Mouse (Mus musculus): ENCODE results near the gene Leng1. TPM values are rescaled to one million over a fixed set of nuclear protein-coding genes. Genes with fewer than 3 reads are reported as not detected.

Gene Leng1
- polyA plus RNA-seq (2017; shearing (Covaris generic)) = 29.2 TPM

DNA sequence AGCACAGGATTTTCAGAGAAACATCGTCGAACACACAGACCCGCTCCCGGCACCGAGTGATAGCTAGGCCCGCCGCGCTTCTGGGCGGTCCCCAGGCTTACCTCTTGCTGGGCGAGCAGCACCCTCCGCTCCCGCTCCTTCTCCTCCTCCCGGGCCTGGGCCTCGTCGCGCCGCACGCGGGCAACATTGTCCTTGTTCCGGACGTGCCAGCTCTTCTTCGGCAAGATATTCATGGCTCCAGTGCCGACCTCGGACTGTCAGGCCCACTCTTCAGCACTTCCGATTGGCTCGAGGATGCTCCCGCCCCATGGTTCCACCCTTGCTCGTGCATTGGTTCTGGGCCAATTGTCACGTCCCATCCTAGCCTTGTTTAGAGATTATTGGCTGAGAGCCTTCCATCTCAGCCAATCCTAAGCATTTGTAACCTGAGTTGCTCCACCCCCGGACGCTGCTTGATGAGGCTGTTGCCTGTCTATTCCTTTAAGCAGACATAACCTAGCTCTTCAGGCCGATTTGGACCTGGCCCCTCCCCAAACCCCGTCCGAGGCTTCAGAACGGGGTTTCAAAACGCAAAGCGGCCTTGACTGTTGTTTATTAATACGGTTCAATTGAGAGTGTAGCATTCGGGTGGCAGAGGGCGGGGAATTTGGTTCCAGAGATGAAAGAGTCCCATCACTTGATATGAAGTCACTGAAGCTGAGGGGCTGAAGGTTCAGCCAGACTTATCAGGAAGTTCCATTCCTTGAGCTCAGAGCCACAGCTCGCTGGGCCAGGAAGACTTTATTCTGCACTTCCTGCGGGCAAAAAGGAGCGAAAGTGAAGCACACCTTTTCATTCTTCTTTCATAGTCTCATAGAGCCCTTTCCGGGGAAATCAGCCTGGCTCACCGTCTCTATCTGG is at the start of gene Leng1:
Gene Leng1, minus strand, starts transcription at position 626 of the 900 bp plus-strand sequence.

DNA sequence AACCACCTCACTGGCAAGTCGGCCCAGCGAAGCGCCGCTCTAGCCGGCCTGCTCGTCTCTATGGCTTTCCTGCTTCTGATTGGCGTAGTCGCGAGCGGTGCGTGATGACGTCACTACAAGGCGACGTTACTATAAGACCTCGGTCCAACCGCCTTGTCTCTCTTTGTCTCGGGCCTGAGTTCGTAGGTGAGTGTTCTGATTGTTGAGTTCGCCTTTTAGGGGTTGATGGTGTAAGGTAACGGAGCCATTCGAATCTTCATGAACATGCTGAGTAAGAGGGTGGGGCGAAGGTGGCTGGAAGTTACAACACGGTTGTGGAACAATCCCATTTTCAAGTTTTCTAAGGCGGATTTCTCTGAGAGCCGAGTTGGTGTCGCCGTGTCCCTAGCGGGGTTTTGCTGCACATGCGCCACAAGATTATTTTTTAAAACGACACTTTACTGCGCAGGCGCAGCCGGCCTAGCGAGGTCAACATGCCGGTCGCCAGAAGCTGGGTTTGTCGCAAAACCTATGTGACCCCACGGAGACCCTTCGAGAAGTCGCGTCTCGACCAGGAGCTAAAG is 38.3 kb upstream of the Leng1 start, which contains the start of gene Rps9:
Gene Rps9, plus strand, starts transcription at position 115 of the 563 bp plus-strand sequence.

GRCm38 (mm10) chr7:3692987-3693808 is 27.6 kb upstream of the Leng1 start, which contains the start of gene Mboat7:
Gene Mboat7, minus strand, starts transcription at chr7:3693523.

GRCm38 (mm10) chr7:3692382-3692986 is 26.8 kb upstream of the Leng1 start, which contains the start of gene Tsen34:
Gene Tsen34, plus strand, starts transcription at chr7:3692863.

GRCm38 (mm10) chr7:3677342-3677741 is 11.7 kb upstream of the Leng1 start, which contains the start of gene Tmc4:
Gene Tmc4, minus strand, starts transcription at chr7:3677553.

GRCm38 (mm10) chr7:3644672-3645487 is 20.8 kb downstream of the Leng1 start, which contains the start of gene Cnot3:
Gene Cnot3, plus strand, starts transcription at chr7:3645268.

GRCm38 (mm10) chr7:3629543-3630477 is 35.8 kb downstream of the Leng1 start, which contains the start of the genes Tfpt and Prpf31:
Gene Tfpt, minus strand, starts transcription at chr7:3629929.
Gene Prpf31, plus strand, starts transcription at chr7:3629985.

DNA sequence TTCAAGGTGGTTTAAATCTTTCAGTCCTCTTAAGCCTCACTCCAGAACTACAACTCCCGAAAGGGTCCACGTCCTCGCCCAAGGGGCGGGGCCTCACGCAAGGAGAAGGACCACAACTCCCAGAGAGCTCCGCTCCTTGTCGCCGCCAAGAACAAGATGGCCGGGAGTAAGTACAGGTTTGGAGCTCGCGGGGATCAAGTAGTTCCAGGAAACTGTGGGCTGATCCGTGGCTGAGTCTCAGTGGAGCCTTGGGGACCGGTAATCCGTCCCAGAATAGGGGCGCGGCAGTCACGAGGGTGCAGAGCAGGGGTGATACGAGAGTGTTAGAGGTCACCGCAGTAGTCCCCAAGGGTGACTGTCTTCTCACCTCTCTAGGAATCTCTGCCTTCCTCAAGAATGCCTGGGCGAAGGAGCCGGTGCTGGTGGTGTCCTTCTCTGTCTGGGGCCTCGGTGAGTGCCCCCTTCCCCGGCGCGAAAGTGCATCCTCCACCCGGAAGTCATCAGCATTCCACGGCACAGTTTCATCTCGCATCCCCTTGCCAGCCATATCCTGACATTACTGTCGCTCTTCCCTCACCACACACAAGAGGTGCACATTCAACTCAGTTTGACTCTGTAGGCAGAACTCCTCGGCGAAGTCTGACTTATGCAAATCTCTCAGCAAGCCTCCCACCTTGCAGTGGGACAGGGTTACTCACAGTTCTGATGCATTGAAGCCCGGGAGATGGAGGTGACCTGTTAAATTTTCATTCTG is 48.2 kb downstream of the Leng1 start, which contains the start of gene Ndufa3:
Gene Ndufa3, plus strand, starts transcription at position 132 of the 754 bp plus-strand sequence.

DNA sequence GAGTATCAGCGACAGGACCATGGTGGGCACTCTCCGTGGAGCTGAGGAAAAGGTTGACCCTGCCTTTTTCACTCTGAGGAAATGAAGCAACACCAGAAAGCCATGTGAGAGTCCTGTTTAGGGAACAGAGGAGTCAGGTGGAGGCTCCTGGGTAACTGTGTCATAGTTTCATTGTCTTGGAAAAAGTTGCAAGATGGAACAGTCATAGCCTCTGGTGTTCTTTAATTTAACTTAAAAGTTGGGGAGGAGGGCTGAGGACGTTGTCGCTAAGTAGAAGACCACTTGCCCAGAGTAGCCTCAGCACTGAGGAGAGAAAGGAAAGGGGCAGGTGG is 49.6 kb downstream of the Leng1 start, which contains the start of gene Oscar:
Gene Oscar, minus strand, starts transcription at position 101 of the 332 bp plus-strand sequence.

Other genes with a start within 250 kb of the Leng1 start
- not detected for gene Cacng6, start 241.6 kb downstream of the Leng1 start, polyA plus RNA-seq (2017; shearing (Covaris generic))
- gene Tarm1, start 163.2 kb downstream of the Leng1 start, polyA plus RNA-seq (2017; shearing (Covaris generic)) = not detected
- gene Oscar, start 49.7 kb downstream of the Leng1 start, polyA plus RNA-seq (2017; shearing (Covaris generic)) = not detected
- 501 TPM for gene Ndufa3, start 48.5 kb downstream of the Leng1 start, polyA plus RNA-seq (2017; shearing (Covaris generic))
- gene Tfpt, start 35.9 kb downstream of the Leng1 start, polyA plus RNA-seq (2017; shearing (Covaris generic)) = 51.7 TPM
- gene Prpf31, start 35.9 kb downstream of the Leng1 start, polyA plus RNA-seq (2017; shearing (Covaris generic)) = 96.5 TPM
- gene Cnot3, start 20.6 kb downstream of the Leng1 start, polyA plus RNA-seq (2017; shearing (Covaris generic)) = 110 TPM
- gene Tmc4, start 11.7 kb upstream of the Leng1 start, polyA plus RNA-seq (2017; shearing (Covaris generic)) = 4.6 TPM
- gene Tsen34, start 27.0 kb upstream of the Leng1 start, polyA plus RNA-seq (2017; shearing (Covaris generic)) = 20.6 TPM
- gene Mboat7, start 27.7 kb upstream of the Leng1 start, polyA plus RNA-seq (2017; shearing (Covaris generic)) = 79.1 TPM
- 1,712 TPM for gene Rps9, start 38.2 kb upstream of the Leng1 start, polyA plus RNA-seq (2017; shearing (Covaris generic))
- 1.7 TPM for gene Pirb, start 54.6 kb upstream of the Leng1 start, polyA plus RNA-seq (2017; shearing (Covaris generic))
- not detected for gene Gm15448, start 159.8 kb upstream of the Leng1 start, polyA plus RNA-seq (2017; shearing (Covaris generic))
- 0.62 TPM for gene Pira2, start 179.2 kb upstream of the Leng1 start, polyA plus RNA-seq (2017; shearing (Covaris generic))
- 1.5 TPM for gene Gm14548, start 232.3 kb upstream of the Leng1 start, polyA plus RNA-seq (2017; shearing (Covaris generic))
- 0.20 TPM for gene Lilra6, start 249.7 kb upstream of the Leng1 start, polyA plus RNA-seq (2017; shearing (Covaris generic))

Data from inflammation-experienced regulatory T-cells, adult 16 weeks (primary cell).